In genomic region chr16:96353296-96353896, GRCm38 (mm10) we compare ENCODE assay signal across 27 mouse cellular contexts.
DNase-seq lines count a peak whose midpoint lies in the region; ATAC-seq and TF ChIP-seq lines count a peak whose summit lies in the region.
"Had no signal": no experiment of that assay in that cellular context is flagged by ENCODE, and none has a peak within 500 bp of the region (broad histone marks: within the 10 kb centered on the region; RNA-seq: fewer than 3 reads in every experiment).

No protein-coding gene starts in this region.

- DNase-seq in kidney, adult 2 months, result no peak
- no peak for DNase-seq in neural tube, embryonic 10.5 days (ENCODE audit: extremely low spot score, low spot score)
- DNase-seq in cerebellum, adult 9-11 months, result no peak
- DNase-seq: adrenal gland, postnatal 25 days; cerebellum, adult 11-12 months; cerebellum, postnatal 10 days; gastrocnemius, postnatal 14 days; heart, postnatal 36 days; kidney, adult 18-20 months; layer of hippocampus, adult 9-11 months; liver, embryonic 13.5 days; lung, adult 18-20 months; lung, postnatal 4 days; right cerebral cortex, adult 18-20 months; spleen, adult 18-20 months; thymus, adult 2 months had no signal

- peak overlapping the region; percentile 39; the same call in 1 of the 2 replicates for H3K4me2 ChIP-seq in heart, embryonic 13.5 days
- no peak overlapping the region for H3K4me2 ChIP-seq in heart, embryonic 12.5 days
- H3K4me2 ChIP-seq in kidney, embryonic 15.5 days, result no peak overlapping the region
- 0 out of 2 replicates have a peak overlapping the region, but pooled peaks have one; percentile 36 for H3K4me2 ChIP-seq in neural tube, embryonic 12.5 days (replicated peaks)
- H3K4me2 ChIP-seq: embryonic facial prominence, embryonic 15.5 days; limb, embryonic 15.5 days; liver, embryonic 13.5 days had no signal

- TF ChIP-seq CTCF in kidney, adult 2 months (conservative IDR thresholded peaks at IDR 0.05; ENCODE audit: insufficient read depth, insufficient read length, low read depth, low read length), result no peak

- H3K9me3 ChIP-seq in heart, embryonic 13.5 days, result no peaks in the 10 kb centered on the region
- H3K9me3 ChIP-seq in heart, embryonic 12.5 days (replicated peaks), result no peaks in the 10 kb centered on the region
- no peaks in the 10 kb centered on the region for H3K9me3 ChIP-seq in kidney, embryonic 15.5 days (replicated peaks)
- H3K9me3 ChIP-seq in neural tube, embryonic 12.5 days, result no peaks in the 10 kb centered on the region
- H3K9me3 ChIP-seq: embryonic facial prominence, embryonic 15.5 days; forebrain, embryonic 13.5 days; limb, embryonic 10.5 days; limb, embryonic 15.5 days; liver, embryonic 13.5 days had no signal

- no peak for TF ChIP-seq POLR2A in kidney, adult 2 months (IDR thresholded peaks at IDR 0.05; ENCODE audit: low read depth, low read length)

- peaks cover 3% of the 10 kb centered on the region; the same call in 1 of the 2 replicates for H3K4me1 ChIP-seq in heart, embryonic 13.5 days
- H3K4me1 ChIP-seq in heart, embryonic 12.5 days (replicated peaks), result peaks cover 6% of the 10 kb centered on the region
- H3K4me1 ChIP-seq in kidney, embryonic 15.5 days, result peaks cover 26% of the 10 kb centered on the region
- H3K4me1 ChIP-seq in kidney, adult 2 months (ENCODE audit: control insufficient read depth, insufficient read depth, low read length), result no peaks in the 10 kb centered on the region
- no peaks in the 10 kb centered on the region for H3K4me1 ChIP-seq in neural tube, embryonic 12.5 days
- H3K4me1 ChIP-seq: embryonic facial prominence, embryonic 15.5 days; forebrain, embryonic 13.5 days; liver, embryonic 13.5 days had no signal

- H3K27me3 ChIP-seq in heart, embryonic 13.5 days (replicated peaks), result peaks cover 8% of the 10 kb centered on the region; the same call in 1 of the 2 replicates
- H3K27me3 ChIP-seq in heart, embryonic 12.5 days (replicated peaks), result peaks cover 7% of the 10 kb centered on the region; the same call in 1 of the 2 replicates
- H3K27me3 ChIP-seq in kidney, embryonic 15.5 days, result no peaks in the 10 kb centered on the region
- H3K27me3 ChIP-seq in kidney, adult 2 months (replicated peaks; ENCODE audit: control insufficient read depth, insufficient read depth, low read length), result no peaks in the 10 kb centered on the region
- H3K27me3 ChIP-seq in neural tube, embryonic 12.5 days (replicated peaks), result no peaks in the 10 kb centered on the region
- H3K27me3 ChIP-seq: embryonic facial prominence, embryonic 15.5 days; forebrain, embryonic 13.5 days; liver, embryonic 13.5 days had no signal

- no peak for ATAC-seq in heart, embryonic 13.5 days (ENCODE audit: extremely low read depth, insufficient number of reproducible peaks, low FRiP score, low TSS enrichment)
- ATAC-seq in heart, embryonic 12.5 days (ENCODE audit: insufficient number of reproducible peaks, low FRiP score), result no peak
- peak; percentile 20 for ATAC-seq in kidney, embryonic 15.5 days (replicated peaks; ENCODE audit: low FRiP score)
- ATAC-seq in neural tube, embryonic 12.5 days (ENCODE audit: low FRiP score, low read depth), result no peak; the same call in 1 of the 2 replicates
- ATAC-seq: inflammation-experienced regulatory T-cells, adult 6 months; lung, postnatal 0 days had no signal

- no peak overlapping the region for H3K4me3 ChIP-seq in heart, embryonic 13.5 days
- H3K4me3 ChIP-seq in heart, embryonic 12.5 days, result no peak overlapping the region
- H3K4me3 ChIP-seq in kidney, embryonic 15.5 days (replicated peaks), result no peak overlapping the region
- H3K4me3 ChIP-seq in kidney, adult 2 months (ENCODE audit: insufficient read depth, low read depth, low read length), result no peak overlapping the region
- no peak overlapping the region for H3K4me3 ChIP-seq in neural tube, embryonic 12.5 days
- H3K4me3 ChIP-seq: embryonic facial prominence, embryonic 15.5 days; forebrain, embryonic 13.5 days; limb, embryonic 15.5 days; liver, embryonic 13.5 days; megakaryocyte, embryonic 14.5 days had no signal

- WGBS in heart, embryonic 13.5 days, result 66% methylated on average over 6 of the region's 6 CpGs
- 65% methylated on average over 6 of the region's 6 CpGs for WGBS in heart, embryonic 12.5 days
- WGBS in kidney, embryonic 15.5 days, result 71% methylated on average over 6 of the region's 6 CpGs
- 81% methylated on average over 6 of the region's 6 CpGs for WGBS in kidney, adult 2 months
- WGBS in neural tube, embryonic 12.5 days, result 82% methylated on average over 6 of the region's 6 CpGs

- H3K27ac ChIP-seq in heart, embryonic 13.5 days (replicated peaks), result no peak overlapping the region
- H3K27ac ChIP-seq in heart, embryonic 12.5 days (ENCODE audit: poor library complexity, severe bottlenecking), result no peak overlapping the region
- 0 out of 2 replicates have a peak overlapping the region, but pooled peaks have one; percentile 13 for H3K27ac ChIP-seq in kidney, embryonic 15.5 days
- no peak overlapping the region for H3K27ac ChIP-seq in kidney, adult 2 months (ENCODE audit: insufficient read depth, low read depth, low read length)
- H3K27ac ChIP-seq in neural tube, embryonic 12.5 days, result no peak overlapping the region
- H3K27ac ChIP-seq: embryonic facial prominence, embryonic 15.5 days; forebrain, embryonic 13.5 days; limb, embryonic 15.5 days; liver, embryonic 13.5 days had no signal

- H3K36me3 ChIP-seq in heart, embryonic 13.5 days, result no peaks in the 10 kb centered on the region
- no peaks in the 10 kb centered on the region for H3K36me3 ChIP-seq in heart, embryonic 12.5 days
- H3K36me3 ChIP-seq in kidney, embryonic 15.5 days, result no peaks in the 10 kb centered on the region
- H3K36me3 ChIP-seq in kidney, adult 2 months (ENCODE audit: control insufficient read depth, insufficient read depth, low read length), result no peaks in the 10 kb centered on the region
- no peaks in the 10 kb centered on the region for H3K36me3 ChIP-seq in neural tube, embryonic 12.5 days
- H3K36me3 ChIP-seq: embryonic facial prominence, embryonic 15.5 days; limb, embryonic 10.5 days; limb, embryonic 15.5 days; liver, embryonic 13.5 days had no signal

- H3K9ac ChIP-seq in heart, embryonic 13.5 days, result no peak overlapping the region
- no peak overlapping the region for H3K9ac ChIP-seq in heart, embryonic 12.5 days
- no peak overlapping the region for H3K9ac ChIP-seq in kidney, embryonic 15.5 days
- H3K9ac ChIP-seq in neural tube, embryonic 12.5 days, result no peak overlapping the region
- H3K9ac ChIP-seq: embryonic facial prominence, embryonic 15.5 days; forebrain, embryonic 13.5 days; limb, embryonic 15.5 days; liver, embryonic 13.5 days had no signal

Comparison
In these comparisons a context has a peak if more than half of its experiments do, and no peak if none do; other contexts are left out.
1. H3K4me2 ChIP-seq: peak in heart, embryonic 13.5 days (single experiment) and neural tube, embryonic 12.5 days (single experiment); none in heart, embryonic 12.5 days (single experiment) and kidney, embryonic 15.5 days (single experiment).